Mouse (Mus musculus) hindbrain, embryonic 12.5 days (tissue): ENCODE data around the gene Egfl8. TPM values are rescaled to one million over a fixed set of nuclear protein-coding genes. Genes with fewer than 3 reads are reported as not detected.

Experiments used
- ATAC-seq: fragments of 200-750 bp; cut with Nextera tagmentation; 2 replicates; pipeline ENCODE4 v1.8.0; 2017; ENCODE audit warnings: moderate TSS enrichment; ENCODE audit not compliant: low FRiP score
- H3K27ac ChIP-seq: fragments of 300-500 bp; sonication (generic); 2 replicates; pipeline ENCODE4 v1.5.1; 2016; ENCODE audit warnings: mild to moderate bottlenecking
- H3K27me3 ChIP-seq: fragments of 300-500 bp; sonication (generic); 2 replicates; pipeline ENCODE4 v1.6.1; 2016; ENCODE audit warnings: mild to moderate bottlenecking
- H3K36me3 ChIP-seq: fragments of 300-500 bp; sonication (generic); 2 replicates; pipeline ENCODE4 v1.6.1; 2016; ENCODE audit warnings: mild to moderate bottlenecking
- H3K4me1 ChIP-seq: fragments of 300-500 bp; sonication (generic); 2 replicates; pipeline ENCODE4 v1.6.1; 2016
- H3K4me2 ChIP-seq: fragments of 300-500 bp; sonication (generic); replicated peaks from 2 replicates; pipeline ENCODE4 v1.6.1; 2016; ENCODE audit warnings: mild to moderate bottlenecking
- H3K4me3 ChIP-seq: fragments of 300-500 bp; sonication (generic); 2 replicates; pipeline ENCODE4 v1.5.1; 2016; ENCODE audit warnings: mild to moderate bottlenecking
- H3K9ac ChIP-seq: fragments of 300-500 bp; sonication (generic); 2 replicates; pipeline ENCODE4 v1.6.1; 2016; ENCODE audit warnings: mild to moderate bottlenecking, moderate library complexity
- H3K9me3 ChIP-seq: fragments of 300-500 bp; sonication (generic); replicated peaks from 2 replicates; pipeline ENCODE4 v1.6.1; 2016; ENCODE audit warnings: mild to moderate bottlenecking
- WGBS: fragments of 180-500 bp; shearing (Covaris S2); methylation state at CpG from one replicate; pipeline ENCODE4 v1.1.7; 2016; 5-methylcytosine and 5-hydroxymethylcytosine counted together
- polyA plus RNA-seq: library from polyadenylated mRNA; unstranded; fragments of >200 nt; fragmentation: Nextera tagmentation; extraction: Ambion mirVana; gene quantifications from 2 replicates; pipeline ENCODE4 v1.2.1, GENCODE M21; 2016

Gene Egfl8
- polyA plus RNA-seq, 1 experiment from 2014 or later: 5.3 TPM

DNA sequence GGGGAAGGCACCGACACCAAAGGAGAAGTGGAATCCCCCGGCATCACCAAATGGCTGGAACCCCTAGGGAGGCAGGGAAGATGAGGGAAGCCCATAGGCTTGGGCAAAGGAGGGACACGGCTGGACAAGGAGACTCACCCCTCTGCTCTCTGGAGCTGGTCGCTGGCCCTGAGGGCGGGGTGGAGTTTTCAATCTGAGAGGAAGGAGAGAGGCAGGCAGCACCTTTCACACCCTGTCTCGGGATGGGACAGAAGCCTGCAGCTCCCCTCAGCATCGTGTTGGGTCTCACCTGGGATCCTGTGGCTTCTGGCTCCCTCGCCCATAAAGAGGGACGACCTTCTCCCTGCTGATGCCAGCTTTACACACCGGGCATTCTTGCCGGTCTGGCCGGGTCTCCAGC, 14.0 kb downstream of the Egfl8 start:
- no peak for ATAC-seq
- WGBS: 88% methylated on average over 12 of the region's 12 CpGs
- Histone ChIP-seq H3K9ac (no peak overlapping the region), H3K36me3 (peaks cover 18% of the 10 kb centered on the region), H3K27ac (no peak overlapping the region), H3K4me1 (peaks cover 35% of the 10 kb centered on the region), H3K4me2 (peak overlapping the region; percentile 92), H3K27me3 (no peaks in the 10 kb centered on the region), H3K9me3 (no peaks in the 10 kb centered on the region), H3K4me3 (peak overlapping the region; percentile 96; the same call in 1 of the 2 replicates)

GRCm38 (mm10) chr17:34599891-34600290, 15.9 kb downstream of the Egfl8 start:
- WGBS: 77% methylated on average over 9 of the region's 9 CpGs
- Histone ChIP-seq H3K27me3 (no peaks in the 10 kb centered on the region), H3K9me3 (no peaks in the 10 kb centered on the region), H3K4me2 (no peak overlapping the region), H3K4me3 (no peak overlapping the region), H3K27ac (no peak overlapping the region), H3K9ac (no peak overlapping the region), H3K36me3 (peaks cover 34% of the 10 kb centered on the region), H3K4me1 (peaks cover 34% of the 10 kb centered on the region)
- no peak for ATAC-seq

DNA sequence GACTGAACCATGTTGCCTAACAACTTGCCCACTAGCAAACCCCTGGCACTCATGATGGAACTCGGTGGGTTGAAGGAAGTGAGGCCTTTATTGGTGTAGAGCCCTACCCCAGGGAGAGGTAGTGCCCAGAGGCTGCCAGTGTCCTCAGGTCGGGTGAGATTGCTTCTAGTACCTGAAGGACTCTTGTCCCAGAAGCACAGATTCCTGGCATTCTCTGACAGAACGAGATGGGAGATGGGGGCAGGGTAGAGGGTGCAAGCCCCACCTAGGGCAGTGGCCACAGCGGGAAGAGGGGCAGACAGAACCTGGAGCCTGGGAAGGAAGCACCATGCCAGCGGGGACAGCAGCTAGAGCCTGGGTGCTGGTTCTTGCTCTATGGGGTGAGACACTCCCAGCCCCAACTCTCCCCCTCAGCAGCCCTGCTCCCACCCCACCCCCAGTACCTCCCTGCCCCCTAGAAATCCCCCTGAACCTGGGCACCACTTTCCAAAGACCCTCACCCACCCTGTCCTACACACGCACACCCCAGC, 18.1 kb downstream of the Egfl8 start, which contains the start of gene Ager:
Gene Ager (plus strand): TSS at position 297 of the 530 bp plus-strand sequence.
- no peak for ATAC-seq
- Histone ChIP-seq H3K4me1 (peaks cover 47% of the 10 kb centered on the region), H3K4me2 (no peak within 1 kb of the TSS), H3K9me3 (no peaks in the 10 kb centered on the region), H3K27ac (no peak within 1 kb of the TSS), H3K27me3 (no peaks in the 10 kb centered on the region), H3K4me3 (no peak within 1 kb of the TSS), H3K36me3 (peaks cover 44% of the 10 kb centered on the region), H3K9ac (no peak within 1 kb of the TSS)
- WGBS: 26% methylated on average over 5 of the region's 6 CpGs

DNA sequence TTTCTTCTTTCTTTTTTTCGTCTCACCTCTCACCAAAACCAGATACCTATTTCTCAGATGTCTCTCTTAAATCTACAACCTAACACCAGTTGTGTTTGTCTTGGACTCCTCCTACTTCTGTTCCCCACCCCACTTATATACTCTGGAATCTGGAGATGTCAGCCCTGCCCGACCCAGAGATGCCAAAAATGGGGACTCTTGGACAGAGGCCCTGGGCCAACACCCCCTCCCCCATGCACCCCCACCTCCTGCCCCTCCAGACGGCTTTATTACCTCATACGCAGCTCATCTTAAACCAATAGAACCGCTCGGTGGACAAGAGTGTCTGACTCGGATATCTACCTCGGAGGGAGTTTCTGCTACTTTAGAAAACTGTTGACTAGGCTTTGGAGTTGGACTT, 19.7 kb downstream of the Egfl8 start:
- Histone ChIP-seq H3K9me3 (no peaks in the 10 kb centered on the region), H3K27me3 (no peaks in the 10 kb centered on the region), H3K9ac (no peak overlapping the region), H3K4me1 (peaks cover 44% of the 10 kb centered on the region), H3K27ac (no peak overlapping the region), H3K4me3 (no peak overlapping the region), H3K36me3 (peaks cover 38% of the 10 kb centered on the region), H3K4me2 (no peak overlapping the region)
- WGBS: 81% methylated on average over 8 of the region's 8 CpGs
- ATAC-seq: no peak

DNA sequence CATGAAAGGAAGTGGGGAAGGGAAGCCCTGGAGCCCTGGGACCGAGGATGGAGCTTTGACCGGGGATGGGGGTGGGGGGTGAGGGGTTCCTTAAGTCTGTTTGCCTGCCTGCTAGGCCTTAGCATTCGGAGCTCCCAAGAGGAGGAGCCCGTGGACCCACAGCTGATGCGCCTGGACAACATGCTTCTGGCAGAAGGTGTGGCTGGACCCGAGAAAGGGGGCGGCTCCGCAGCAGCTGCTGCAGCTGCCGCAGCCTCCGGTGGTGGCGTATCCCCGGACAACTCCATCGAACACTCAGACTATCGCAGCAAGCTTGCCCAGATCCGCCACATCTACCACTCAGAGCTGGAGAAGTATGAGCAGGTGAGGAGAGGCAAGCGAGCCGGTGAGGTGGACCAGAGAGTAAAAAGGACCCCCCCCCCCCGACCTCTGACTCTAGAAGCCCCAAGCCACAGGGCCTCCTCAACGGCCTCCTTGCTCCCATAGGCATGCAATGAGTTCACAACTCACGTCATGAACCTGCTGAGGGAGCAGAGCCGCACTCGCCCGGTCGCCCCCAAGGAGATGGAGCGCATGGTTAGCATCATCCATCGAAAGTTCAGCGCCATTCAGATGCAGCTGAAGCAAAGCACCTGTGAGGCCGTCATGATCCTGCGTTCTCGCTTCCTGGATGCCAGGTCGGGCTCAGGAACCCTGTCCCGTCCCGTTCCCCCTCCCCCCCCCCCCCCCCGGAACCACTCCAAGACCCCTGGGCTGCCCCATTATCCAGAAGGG, 21.8 kb downstream of the Egfl8 start:
- Histone ChIP-seq H3K4me1 (peaks cover 65% of the 10 kb centered on the region), H3K27ac (peak overlapping the region; percentile 99), H3K4me3 (peak overlapping the region; percentile 79), H3K9ac (peak overlapping the region; percentile 98), H3K27me3 (no peaks in the 10 kb centered on the region), H3K9me3 (no peaks in the 10 kb centered on the region), H3K4me2 (peak overlapping the region; percentile 90), H3K36me3 (peaks cover 26% of the 10 kb centered on the region)
- 47% methylated on average over 34 of the region's 34 CpGs for WGBS
- no peak for ATAC-seq

DNA sequence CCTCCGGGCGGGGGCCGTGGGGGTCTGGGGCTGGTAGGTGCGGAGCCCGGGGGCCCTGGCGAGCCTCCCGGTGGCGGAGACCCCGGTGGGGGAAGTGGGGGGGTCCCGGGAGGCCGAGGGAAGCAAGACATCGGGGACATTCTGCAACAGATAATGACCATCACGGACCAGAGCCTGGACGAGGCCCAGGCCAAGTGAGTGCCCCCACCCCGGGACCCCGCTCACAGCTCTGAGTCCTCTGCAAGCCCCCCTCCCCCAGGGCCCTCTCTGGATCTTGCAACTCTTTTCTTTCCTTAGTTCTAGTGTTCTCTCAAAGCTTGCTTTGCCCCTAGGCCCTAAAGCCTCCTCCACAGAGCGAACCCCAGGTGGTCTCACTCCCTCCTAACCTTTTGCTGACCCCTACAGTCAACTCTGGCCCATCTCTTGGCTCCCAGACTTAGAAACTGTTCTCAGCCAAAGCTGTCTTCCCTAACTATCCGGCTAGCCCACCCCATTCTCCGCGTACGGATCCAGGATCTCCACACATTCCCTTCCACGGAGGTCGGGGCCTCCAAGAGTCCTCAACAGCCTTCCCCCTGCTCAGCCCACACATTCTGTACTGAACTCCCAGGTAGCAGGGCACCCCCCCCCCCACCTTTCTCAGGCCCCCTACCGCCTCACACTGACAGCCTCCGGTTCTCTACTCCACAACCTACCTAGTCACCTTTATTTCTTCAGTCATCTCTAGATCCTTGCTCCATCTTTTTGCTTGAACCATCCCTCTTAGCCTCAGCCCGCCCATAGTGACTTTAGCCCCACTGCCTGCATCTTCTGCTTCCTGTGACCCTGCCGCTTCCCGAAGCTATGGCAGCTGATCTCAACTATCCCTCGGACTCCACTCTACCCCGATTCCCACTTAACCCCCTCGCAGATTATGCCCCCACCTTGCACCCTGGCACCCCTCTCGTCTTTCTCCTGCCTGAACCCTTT, 22.9 kb downstream of the Egfl8 start:
- H3K9ac ChIP-seq: peak overlapping the region; percentile 98
- H3K4me1 ChIP-seq: peaks cover 67% of the 10 kb centered on the region

GRCm38 (mm10) chr17:34591994-34592375, 23.8 kb downstream of the Egfl8 start:
- Histone ChIP-seq H3K9ac (peak overlapping the region; percentile 98), H3K9me3 (no peaks in the 10 kb centered on the region), H3K4me2 (peak overlapping the region; percentile 90), H3K4me3 (peak overlapping the region; percentile 79), H3K36me3 (peaks cover 26% of the 10 kb centered on the region), H3K27me3 (no peaks in the 10 kb centered on the region), H3K4me1 (peaks cover 66% of the 10 kb centered on the region), H3K27ac (peak overlapping the region; percentile 99)
- WGBS: under 1% methylated on average over 30 of the region's 35 CpGs
- peak; percentile 51 for ATAC-seq

More for the DNA sequence above, 22.9 kb downstream of the Egfl8 start:
- 2% methylated on average over 30 of the region's 32 CpGs for WGBS
- no peaks in the 10 kb centered on the region for H3K9me3 ChIP-seq
- H3K27ac ChIP-seq: peak overlapping the region; percentile 99
- peak; percentile 12; the same call in 1 of the 2 replicates for ATAC-seq
- peak overlapping the region; percentile 90 for H3K4me2 ChIP-seq
- H3K36me3 ChIP-seq: peaks cover 26% of the 10 kb centered on the region
- H3K27me3 ChIP-seq: no peaks in the 10 kb centered on the region
- peak overlapping the region; percentile 79 for H3K4me3 ChIP-seq

DNA sequence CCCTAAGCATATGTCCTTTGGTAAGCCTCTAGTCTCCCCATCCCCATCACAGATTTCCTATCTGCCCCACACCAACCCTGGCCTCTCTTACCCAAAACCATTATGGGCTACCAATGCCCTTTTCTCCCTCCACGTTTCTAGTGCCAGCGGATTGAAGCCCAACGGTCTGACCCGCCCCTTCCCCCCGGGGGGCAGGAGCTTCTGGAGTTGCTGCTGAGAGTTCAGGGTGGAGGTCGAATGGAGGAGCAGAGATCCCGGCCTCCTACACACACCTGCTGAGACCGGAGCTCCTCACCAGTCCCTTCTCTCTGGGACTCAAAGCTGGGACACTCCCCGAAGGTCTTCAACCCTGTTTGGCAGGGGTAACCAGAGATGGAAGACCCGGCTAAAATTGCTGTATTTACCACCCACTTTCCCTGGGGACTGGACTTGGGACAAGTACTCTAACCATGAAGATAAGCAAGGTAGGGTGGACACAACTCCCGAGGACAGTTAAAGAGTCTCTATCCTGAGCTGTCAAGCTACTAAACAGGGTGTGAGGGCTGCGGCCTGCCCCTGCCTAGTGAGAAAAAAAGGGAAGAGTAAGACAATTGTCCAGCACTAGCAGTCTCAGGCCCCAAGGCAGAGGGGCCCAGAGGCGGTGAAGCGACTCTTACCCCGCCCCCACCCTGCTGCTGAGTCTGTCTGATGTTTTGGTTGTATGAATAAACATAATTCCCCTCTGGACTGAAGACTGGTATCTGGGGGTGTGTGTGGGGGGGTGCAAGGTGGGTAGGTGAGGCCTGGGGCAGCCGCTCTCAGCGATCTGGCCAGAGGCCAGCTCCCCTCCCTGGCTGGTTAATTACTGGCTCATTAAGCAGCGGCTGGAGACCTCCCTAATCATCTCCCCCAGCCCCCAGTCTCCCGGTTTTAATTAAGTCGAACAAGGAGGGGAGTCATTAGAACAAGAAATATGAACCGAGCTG, 24.5 kb downstream of the Egfl8 start, which contains the start of gene Pbx2:
Gene Pbx2 (plus strand): TSS at position 238 of the 965 bp plus-strand sequence.
- WGBS: 2% methylated on average over 21 of the region's 21 CpGs
- H3K27ac ChIP-seq: peak within 1 kb of the TSS; percentile 99
- H3K9me3 ChIP-seq: no peaks in the 10 kb centered on the region
- H3K4me1 ChIP-seq: peaks cover 69% of the 10 kb centered on the region
- peak within 1 kb of the TSS; percentile 90 for H3K4me2 ChIP-seq
- H3K27me3 ChIP-seq: no peaks in the 10 kb centered on the region
- ATAC-seq: peak; percentile 23
- peaks cover 23% of the 10 kb centered on the region for H3K36me3 ChIP-seq
- H3K9ac ChIP-seq: peak within 1 kb of the TSS; percentile 98
- peak within 1 kb of the TSS; percentile 79 for H3K4me3 ChIP-seq

- no peaks in the 10 kb centered on the region for H3K27me3 ChIP-seq
- 0 out of 2 replicates have a peak overlapping the region, but pooled peaks have one; percentile 98 for H3K9ac ChIP-seq
- 67% methylated on average over 15 of the region's 15 CpGs for WGBS
- no peaks in the 10 kb centered on the region for H3K9me3 ChIP-seq
- 0 out of 2 replicates have a peak overlapping the region, but pooled peaks have one; percentile 4 for H3K4me3 ChIP-seq
- peaks cover 73% of the 10 kb centered on the region for H3K4me1 ChIP-seq
- H3K36me3 ChIP-seq: peaks cover 14% of the 10 kb centered on the region
- H3K4me2 ChIP-seq: peak overlapping the region; percentile 90
- ATAC-seq: no peak
- H3K27ac ChIP-seq: peak overlapping the region; percentile 99
Observed at GRCm38 (mm10) chr17:34590154-34590987, 25.4 kb downstream of the Egfl8 start.

GRCm38 (mm10) chr17:34589681-34590101, 26.1 kb downstream of the Egfl8 start, which contains the start of gene Gpsm3:
Gene Gpsm3, plus strand, starts transcription at chr17:34589806.
- Histone ChIP-seq H3K27me3 (no peaks in the 10 kb centered on the region), H3K9ac (no peak within 1 kb of the TSS), H3K27ac (peak within 1 kb of the TSS; percentile 99), H3K4me1 (peaks cover 67% of the 10 kb centered on the region), H3K36me3 (peaks cover 7% of the 10 kb centered on the region), H3K4me2 (peak within 1 kb of the TSS; percentile 90), H3K9me3 (no peaks in the 10 kb centered on the region), H3K4me3 (0 out of 2 replicates have a peak within 1 kb of the TSS, but pooled peaks have one; percentile 4)
- 28% methylated on average over 7 of the region's 7 CpGs for WGBS
- ATAC-seq: no peak
